Mouse (Mus musculus) midbrain, postnatal 0 days (tissue): ENCODE results near the gene Manf. TPM values are rescaled to one million over a fixed set of nuclear protein-coding genes. Genes with fewer than 3 reads are reported as not detected.

Experiments used
- ATAC-seq: fragments of 200-750 bp; cut with Nextera tagmentation; 2 replicates; pipeline ENCODE4 v1.8.0; 2017; ENCODE audit warnings: moderate number of reproducible peaks, mild to moderate bottlenecking, moderate TSS enrichment, moderate library complexity; ENCODE audit not compliant: low FRiP score
- DNase-seq: peaks from one replicate; pipeline ENCODE4 v3.0.0-alpha.2; 2015; ENCODE audit warnings: low spot score
- H3K27ac ChIP-seq: fragments of 300-500 bp; sonication (generic); 2 replicates; pipeline ENCODE4 v1.5.1; 2014; ENCODE audit warnings: low read depth, mild to moderate bottlenecking, low read length, mixed read lengths
- H3K27me3 ChIP-seq: fragments of 300-500 bp; sonication (generic); 2 replicates; pipeline ENCODE4 v1.6.1; 2014; ENCODE audit warnings: low read length, control low read depth, mixed read lengths; ENCODE audit not compliant: insufficient read depth
- H3K36me3 ChIP-seq: fragments of 300-500 bp; sonication (generic); 2 replicates; pipeline ENCODE4 v1.6.1; 2014; ENCODE audit warnings: low read length, control low read depth, mixed read lengths; ENCODE audit not compliant: insufficient read depth
- H3K4me1 ChIP-seq: fragments of 300-500 bp; sonication (generic); 2 replicates; pipeline ENCODE4 v1.6.1; 2014; ENCODE audit warnings: mild to moderate bottlenecking, control low read depth, antibody characterized with exemption, low read length, mixed read lengths; ENCODE audit not compliant: insufficient read depth
- H3K4me2 ChIP-seq: fragments of 300-500 bp; sonication (generic); 2 replicates; pipeline ENCODE4 v1.6.1; 2014; ENCODE audit warnings: low read depth, mild to moderate bottlenecking, low read length, mixed read lengths; ENCODE audit not compliant: poor library complexity, severe bottlenecking
- H3K4me3 ChIP-seq: fragments of 300-500 bp; sonication (generic); 2 replicates; pipeline ENCODE4 v1.5.1; 2014; ENCODE audit warnings: low read depth, mild to moderate bottlenecking, low read length, moderate library complexity
- H3K9ac ChIP-seq: fragments of 300-500 bp; sonication (generic); replicated peaks from 2 replicates; pipeline ENCODE4 v1.6.1; 2014; ENCODE audit warnings: mild to moderate bottlenecking, low read length, moderate library complexity, mixed read lengths; ENCODE audit not compliant: poor library complexity, severe bottlenecking
- H3K9me3 ChIP-seq: fragments of 300-500 bp; sonication (generic); 2 replicates; pipeline ENCODE4 v1.6.1; 2016; ENCODE audit warnings: low read length, control low read depth
- CTCF ChIP-seq: IDR thresholded peaks from 2 replicates; pipeline ENCODE4 v1.5.1; 2016; ENCODE audit warnings: antibody characterized with exemption, mild to moderate bottlenecking
- WGBS: fragments of 180-500 bp; shearing (Covaris S2); extraction: QIAGEN DNeasy Blood & Tissue Kit; methylation state at CpG from one replicate; pipeline ENCODE4 v1.1.7; 2014; 5-methylcytosine and 5-hydroxymethylcytosine counted together
- polyA plus RNA-seq: library from polyadenylated mRNA; unstranded; fragments of >200 nt; fragmentation: Nextera tagmentation; extraction: Ambion mirVana; gene quantifications from 2 replicates; pipeline ENCODE4 v1.2.1, GENCODE M21; 2015
- total RNA-seq: library from RNA; depleted of rRNA; stranded (reverse); fragments of >200 nt; gene quantifications from 2 replicates; pipeline ENCODE4 v1.2.3, GENCODE M21; 2014; rRNA removed

Gene Manf
- 46.3 and 54.6 TPM in 2 replicates for total RNA-seq
- polyA plus RNA-seq = 112 and 115 TPM in 2 replicates

DNA sequence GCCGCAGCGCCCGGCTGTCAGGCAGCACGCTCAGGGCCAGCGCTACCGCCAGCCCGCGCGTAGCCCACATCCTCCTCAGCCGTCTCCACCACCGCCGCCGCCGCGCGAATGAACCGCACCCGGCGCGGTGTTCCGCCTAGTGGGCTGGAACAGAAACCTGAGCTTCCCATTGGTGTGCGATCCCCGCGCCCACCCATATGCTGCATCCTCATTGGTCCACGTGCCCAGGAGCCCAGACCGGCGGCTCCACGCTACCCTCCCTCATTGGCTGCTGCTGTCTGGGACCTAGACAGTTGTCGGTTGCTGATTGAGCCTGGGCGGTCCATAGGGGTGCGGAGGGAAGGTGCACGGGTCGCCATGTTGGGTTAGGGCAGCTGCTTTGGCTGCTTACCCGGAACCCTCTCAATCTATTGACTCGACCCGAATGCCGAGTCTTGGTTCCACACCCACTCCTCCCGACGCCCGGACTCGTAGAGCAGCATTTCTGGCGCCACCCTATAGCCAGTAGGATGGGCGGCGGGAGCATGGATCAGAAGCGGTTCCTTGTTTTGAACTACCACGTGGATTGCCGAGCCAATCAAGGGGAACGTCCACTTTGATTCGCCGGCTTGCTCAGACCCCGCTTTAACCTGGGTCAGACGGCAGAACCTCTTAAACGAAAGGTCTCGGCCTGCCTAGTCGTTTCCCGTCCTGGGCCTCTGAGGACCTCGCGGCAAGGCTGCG is at the start of gene Manf:
Manf (minus strand) TSS at position 151 of the 723 bp plus-strand sequence.
- Histone ChIP-seq H3K27ac (peak within 1 kb of the TSS; percentile 87), H3K9ac (peak within 1 kb of the TSS; percentile 83), H3K4me1 (peaks cover 6% of the 10 kb centered on the region; the same call in 1 of the 2 replicates), H3K9me3 (no peaks in the 10 kb centered on the region), H3K27me3 (no peaks in the 10 kb centered on the region), H3K36me3 (peaks cover 27% of the 10 kb centered on the region), H3K4me2 (peak within 1 kb of the TSS; percentile 86), H3K4me3 (peak within 1 kb of the TSS; percentile 91)
- DNase-seq (peak; percentile 99), ATAC-seq (peak; percentile 98)
- WGBS = under 1% methylated on average over 59 of the region's 59 CpGs
- TF ChIP-seq CTCF = peak; percentile 58

DNA sequence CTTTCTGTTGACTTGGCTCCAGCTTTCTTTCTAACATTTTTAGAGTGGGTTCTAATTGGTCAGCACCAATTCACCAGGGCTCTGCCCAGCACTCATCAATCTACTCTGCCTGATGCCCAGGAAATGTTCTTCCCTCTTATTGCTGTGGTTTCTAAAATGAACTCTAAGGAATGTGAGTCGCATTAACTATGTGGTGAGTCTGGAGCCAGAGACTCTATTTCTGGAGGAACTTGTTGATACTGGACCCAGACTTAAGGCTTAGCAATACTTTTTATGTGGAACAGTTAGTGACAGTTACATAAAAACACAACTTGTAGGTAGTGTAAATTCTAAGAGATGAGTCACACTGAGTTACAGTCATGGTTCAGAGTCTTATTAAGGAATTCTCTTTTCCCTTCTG is 43.2 kb upstream of the Manf start:
- TF ChIP-seq CTCF = no peak

DNA sequence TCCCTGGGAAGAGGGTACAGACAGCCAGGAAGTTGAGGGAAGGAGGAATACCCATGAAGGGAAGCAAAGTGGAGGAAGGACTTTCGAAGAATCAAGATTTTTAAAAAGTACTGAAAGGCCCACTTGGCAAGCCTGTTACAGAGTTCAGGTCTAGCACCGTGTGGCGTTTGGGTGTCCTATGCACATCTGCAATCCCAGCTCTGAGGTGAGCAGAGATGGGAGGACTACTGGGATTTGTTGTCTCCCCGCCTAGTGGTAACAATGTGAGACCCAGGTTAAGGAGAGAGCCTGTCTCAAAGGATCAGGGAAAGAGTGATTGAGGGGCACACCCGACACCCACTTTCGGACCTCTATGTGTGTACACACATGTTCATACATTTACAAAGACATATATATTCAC is 23.1 kb upstream of the Manf start:
- no peak for TF ChIP-seq CTCF
- Histone ChIP-seq H3K27ac (no peak overlapping the region), H3K4me3 (no peak overlapping the region), H3K9ac (no peak overlapping the region), H3K4me2 (no peak overlapping the region), H3K9me3 (no peaks in the 10 kb centered on the region), H3K27me3 (no peaks in the 10 kb centered on the region), H3K36me3 (peaks cover 27% of the 10 kb centered on the region), H3K4me1 (no peaks in the 10 kb centered on the region)
- WGBS = 92% methylated on average over 6 of the region's 6 CpGs
- ATAC-seq (no peak), DNase-seq (no peak)

More for the DNA sequence above, 43.2 kb upstream of the Manf start:
- ATAC-seq = no peak
- H3K9ac ChIP-seq = no peak overlapping the region
- no peak overlapping the region for H3K27ac ChIP-seq
- H3K27me3 ChIP-seq = no peaks in the 10 kb centered on the region
- H3K9me3 ChIP-seq = no peaks in the 10 kb centered on the region
- no peak overlapping the region for H3K4me3 ChIP-seq
- WGBS = 100% methylated on average over 1 of the region's 1 CpGs
- DNase-seq = no peak
- H3K4me2 ChIP-seq = no peak overlapping the region
- H3K36me3 ChIP-seq = peaks cover 44% of the 10 kb centered on the region
- H3K4me1 ChIP-seq = no peaks in the 10 kb centered on the region

DNA sequence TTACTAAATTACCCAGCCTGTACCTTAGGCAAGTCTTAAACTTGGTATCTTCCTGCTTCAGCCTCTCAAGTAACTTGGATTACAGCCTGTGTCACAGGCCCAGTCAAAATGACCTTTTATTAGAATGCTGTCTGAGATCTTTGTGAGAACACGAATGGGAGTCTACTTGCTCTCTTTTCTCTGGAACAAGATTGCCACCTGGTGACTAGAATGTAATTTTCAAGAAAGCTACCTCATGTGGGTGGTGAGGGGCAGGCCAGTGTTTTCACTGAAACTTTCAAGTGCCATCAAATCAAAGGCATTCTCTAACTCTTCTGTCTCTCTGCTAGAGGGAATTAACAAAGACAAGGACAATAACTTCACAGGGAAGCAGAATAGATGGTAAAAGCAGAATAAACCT is 22.0 kb upstream of the Manf start:
- Histone ChIP-seq H3K27ac (no peak overlapping the region), H3K27me3 (no peaks in the 10 kb centered on the region), H3K4me3 (no peak overlapping the region), H3K4me1 (no peaks in the 10 kb centered on the region), H3K9ac (no peak overlapping the region), H3K4me2 (no peak overlapping the region), H3K9me3 (no peaks in the 10 kb centered on the region), H3K36me3 (peaks cover 33% of the 10 kb centered on the region)
- ATAC-seq = no peak
- peak; percentile 23 for TF ChIP-seq CTCF
- DNase-seq = no peak
- 22% methylated on average over 1 of the region's 1 CpGs for WGBS

DNA sequence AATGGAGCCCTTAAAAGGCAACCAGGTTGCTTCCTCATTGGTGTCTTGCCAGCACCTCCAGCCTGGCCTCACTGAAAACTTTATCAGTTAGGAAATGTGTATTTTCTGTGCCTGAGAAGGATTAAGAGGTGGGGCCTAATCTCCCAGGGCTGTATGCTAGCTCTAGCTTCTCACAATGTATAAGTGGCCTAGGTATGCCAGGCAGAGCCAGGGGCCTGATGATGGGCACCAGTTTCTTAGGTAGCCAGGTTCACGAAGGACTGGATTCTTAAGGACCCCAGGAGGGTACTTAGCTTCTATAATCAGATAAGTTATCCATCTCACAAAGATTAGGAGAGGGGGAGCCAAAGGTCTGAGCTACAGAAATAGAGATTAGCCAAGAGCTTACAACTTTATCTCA is 19.8 kb upstream of the Manf start:
- H3K9me3 ChIP-seq = no peaks in the 10 kb centered on the region
- no peak overlapping the region for H3K4me3 ChIP-seq
- H3K27me3 ChIP-seq = no peaks in the 10 kb centered on the region
- H3K36me3 ChIP-seq = peaks cover 47% of the 10 kb centered on the region
- no peak for TF ChIP-seq CTCF
- DNase-seq (no peak), ATAC-seq (no peak)
- H3K9ac ChIP-seq = no peak overlapping the region
- H3K27ac ChIP-seq = no peak overlapping the region
- 80% methylated on average over 1 of the region's 1 CpGs for WGBS
- no peak overlapping the region for H3K4me2 ChIP-seq
- H3K4me1 ChIP-seq = no peaks in the 10 kb centered on the region

DNA sequence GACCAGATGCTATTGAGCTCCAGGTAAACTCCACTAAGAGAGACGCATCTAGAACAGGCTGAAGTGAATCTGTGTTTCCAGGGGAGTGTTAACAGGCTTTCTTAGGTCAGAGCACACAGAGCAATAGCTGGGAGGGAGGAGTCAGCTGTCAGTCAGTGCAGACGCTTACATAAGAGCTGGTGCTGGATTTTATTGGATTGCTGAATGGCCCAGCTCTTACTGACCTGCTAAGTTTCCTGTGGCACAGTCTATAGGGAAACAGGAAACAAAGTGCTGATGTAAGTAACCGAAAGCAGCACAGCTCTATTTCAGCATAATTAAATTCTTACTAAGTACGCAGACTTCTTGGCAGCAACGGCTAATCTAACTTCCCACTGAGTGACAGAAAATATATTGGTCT is 16.9 kb upstream of the Manf start:
- Histone ChIP-seq H3K9ac (no peak overlapping the region), H3K36me3 (peaks cover 41% of the 10 kb centered on the region), H3K9me3 (no peaks in the 10 kb centered on the region), H3K27ac (no peak overlapping the region), H3K4me2 (no peak overlapping the region), H3K4me3 (no peak overlapping the region), H3K27me3 (no peaks in the 10 kb centered on the region), H3K4me1 (no peaks in the 10 kb centered on the region)
- TF ChIP-seq CTCF = no peak
- ATAC-seq = no peak
- 59% methylated on average over 5 of the region's 5 CpGs for WGBS
- DNase-seq = no peak
